Mouse (Mus musculus) ovary, postnatal 10 days (tissue): ENCODE measurements at regions not wholly inside any gene's neighbourhood (a gene's known extent, or its start where the extent isn't known, plus 50 kb on each side); places are given as distances from the start of the nearest gene placed in this dataset.

Source experiments
- DNase-seq: peaks from one replicate; pipeline ENCODE4 v3.0.0; 2022; ENCODE audit warnings: low spot score

DNA sequence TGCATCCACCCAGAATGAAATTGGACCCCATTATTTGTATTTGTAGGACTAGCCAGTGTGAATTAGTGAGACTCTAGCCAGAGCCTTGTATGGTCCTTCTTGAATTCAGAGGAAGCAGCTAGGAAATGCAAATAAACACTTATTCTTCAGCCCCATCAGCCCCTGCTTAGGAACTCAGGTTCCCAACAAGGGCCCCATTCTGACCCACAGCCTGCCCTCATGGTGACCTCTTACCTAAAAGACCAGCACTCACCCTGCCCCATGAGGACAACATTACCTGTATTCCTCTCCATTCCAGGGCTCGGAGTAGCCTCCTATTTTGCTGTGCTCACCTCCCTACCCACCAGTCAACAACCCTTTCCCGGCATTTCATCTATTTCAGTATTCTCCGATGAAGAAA is 283.6 kb upstream of the Noct start:
- no peak for DNase-seq

DNA sequence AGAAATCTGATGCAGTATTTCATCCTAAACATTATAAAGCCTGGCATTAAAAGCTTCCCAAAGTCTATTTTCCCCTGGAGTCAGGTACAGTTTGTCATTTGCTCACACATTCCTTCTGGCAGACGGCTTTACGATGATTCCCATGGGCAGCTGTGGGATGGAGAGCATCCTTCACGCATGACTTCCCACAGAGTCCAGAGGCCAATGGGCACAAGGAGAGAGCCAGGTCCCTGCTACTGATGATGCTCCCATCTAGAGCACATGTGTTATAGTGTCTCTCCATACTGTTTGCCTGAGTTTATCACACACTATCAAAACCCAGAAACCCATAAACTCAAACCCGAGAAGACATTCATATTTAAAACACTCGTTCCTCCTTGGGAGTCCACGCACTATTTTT is 270.8 kb upstream of the Noct start:
- no peak for DNase-seq

- no peak for DNase-seq
Measured at GRCm38 (mm10) chr3:50970386-50970785, 253.9 kb upstream of the Noct start.

GRCm38 (mm10) chr3:50973081-50973480 is 251.2 kb upstream of the Noct start:
- no peak for DNase-seq

DNA sequence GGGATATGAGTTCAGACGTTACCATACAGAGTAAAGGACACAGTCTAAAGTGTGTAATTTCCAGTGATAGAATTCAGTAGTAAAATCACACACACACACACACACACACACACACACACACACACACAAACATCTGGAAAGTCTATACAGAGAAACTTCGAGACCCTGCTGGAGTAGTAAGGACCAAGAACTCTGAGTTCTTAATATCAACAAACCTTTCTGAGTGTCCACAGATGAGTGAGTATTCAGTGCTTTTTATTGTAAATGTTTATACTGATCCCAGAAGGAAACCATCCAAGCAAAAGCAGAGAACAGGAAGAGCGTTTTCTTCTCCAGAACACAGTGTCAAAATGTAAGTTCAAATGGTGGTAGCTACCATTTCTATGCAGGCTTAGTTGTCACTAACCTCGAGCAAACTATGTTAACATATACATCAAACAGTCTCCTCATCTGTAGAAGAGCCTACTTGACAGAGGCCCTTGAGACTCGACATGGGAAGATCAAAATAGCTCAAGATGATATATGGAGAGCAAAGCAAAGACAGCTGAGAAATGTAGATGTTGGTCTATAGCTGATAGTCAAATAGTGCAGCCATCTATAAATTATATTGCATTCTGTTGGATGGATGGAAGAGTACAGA is 248.0 kb upstream of the Noct start:
- DNase-seq = no peak

- no peak for DNase-seq
Measured at GRCm38 (mm10) chr3:50976818-50977217, 247.4 kb upstream of the Noct start.

DNA sequence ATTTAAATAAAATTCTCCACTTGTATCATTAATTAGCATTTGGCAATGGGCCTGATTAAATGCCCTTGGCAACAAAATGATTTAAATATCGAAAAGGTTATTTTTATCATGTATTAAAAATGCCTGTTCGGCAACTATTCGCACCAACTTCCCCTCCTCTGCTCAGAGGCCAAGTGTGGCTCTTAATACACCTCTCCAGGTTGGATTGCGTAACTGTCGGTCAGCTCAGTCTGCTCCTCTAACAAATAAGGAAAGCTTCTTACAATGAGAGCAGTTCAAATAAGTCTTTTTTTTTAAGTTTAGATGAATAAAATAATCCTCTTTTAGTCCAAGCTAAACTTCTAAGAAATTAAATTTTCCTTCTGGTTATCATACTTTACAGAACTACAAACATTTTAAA is 245.6 kb upstream of the Noct start:
- DNase-seq = no peak

DNA sequence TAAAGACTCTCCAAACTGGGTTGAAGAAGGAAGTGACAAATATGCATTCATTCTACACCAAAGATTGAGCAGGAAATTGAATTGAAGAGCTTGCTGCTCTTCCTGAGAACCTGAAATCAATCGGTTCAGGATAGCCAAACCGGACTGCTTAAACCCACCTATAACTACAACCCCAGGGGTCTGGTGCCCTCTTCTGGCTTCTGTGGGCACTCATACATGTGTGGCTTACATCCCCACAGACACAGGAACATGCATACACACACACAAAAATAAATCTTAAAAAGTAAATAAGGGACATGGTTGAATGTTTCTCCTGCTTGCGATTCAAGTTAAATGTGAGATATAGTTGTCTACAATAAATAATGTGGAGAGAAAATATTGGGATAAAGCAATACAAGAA is 244.7 kb upstream of the Noct start:
- no peak for DNase-seq

GRCm38 (mm10) chr3:50981751-50982150 is 242.5 kb upstream of the Noct start:
- no peak for DNase-seq

DNA sequence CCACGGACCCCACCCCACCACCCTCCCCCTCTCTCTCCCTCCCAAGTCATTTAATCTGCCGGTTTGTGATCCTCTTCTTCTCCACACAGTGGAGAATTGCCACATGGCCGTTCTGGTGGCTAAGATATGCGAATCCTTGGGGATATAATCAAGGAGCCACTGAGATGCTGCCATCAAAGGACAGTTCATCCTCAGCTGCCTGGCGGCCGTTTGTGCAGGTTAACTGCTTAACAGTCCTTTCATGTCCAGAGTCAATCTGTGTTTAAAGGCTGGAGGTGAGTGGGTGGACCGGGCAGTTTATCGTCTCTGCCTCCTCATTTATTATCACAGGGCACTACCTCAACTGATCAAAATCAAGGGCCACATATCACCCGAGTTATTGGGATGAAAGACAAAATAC is 241.6 kb upstream of the Noct start:
- no peak for DNase-seq

GRCm38 (mm10) chr3:50983126-50983525 is 241.1 kb upstream of the Noct start:
- no peak for DNase-seq

DNA sequence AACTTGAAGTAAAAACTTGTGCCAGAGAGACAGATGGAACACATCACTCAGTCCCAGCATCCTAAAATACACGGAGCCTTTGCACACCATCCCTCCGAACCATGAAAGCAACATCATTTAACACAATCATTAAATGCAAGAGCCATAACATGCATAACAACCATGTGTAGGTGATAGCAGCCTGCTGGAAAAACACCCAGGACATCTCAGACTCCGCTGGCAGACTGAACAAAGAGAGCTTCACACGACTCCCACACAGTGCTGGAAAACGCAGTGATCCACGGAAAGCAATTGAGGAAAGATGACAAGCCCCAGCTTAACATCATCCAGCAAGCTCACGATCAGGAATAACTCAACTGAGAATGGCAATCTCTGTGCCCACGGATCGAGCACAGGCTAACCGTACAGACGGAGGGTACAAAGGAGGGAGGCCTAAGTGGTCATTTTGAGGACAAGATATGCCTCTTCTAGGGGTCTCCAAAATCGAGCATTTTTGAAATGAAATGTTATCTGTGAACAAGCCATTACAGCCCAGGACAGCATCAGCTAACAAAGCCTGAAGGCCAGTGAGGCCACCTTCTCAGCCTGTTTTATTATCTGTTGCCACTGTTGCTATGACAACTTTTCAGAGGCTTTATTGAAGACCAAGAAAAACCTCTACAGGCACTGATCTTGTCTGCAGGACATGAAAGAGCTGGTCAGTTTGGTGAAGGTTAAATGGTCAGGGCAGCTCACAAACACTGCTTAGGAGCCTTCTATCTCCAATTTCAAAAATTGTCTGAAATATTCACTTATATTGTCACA is 240.1 kb upstream of the Noct start:
- DNase-seq = no peak

DNA sequence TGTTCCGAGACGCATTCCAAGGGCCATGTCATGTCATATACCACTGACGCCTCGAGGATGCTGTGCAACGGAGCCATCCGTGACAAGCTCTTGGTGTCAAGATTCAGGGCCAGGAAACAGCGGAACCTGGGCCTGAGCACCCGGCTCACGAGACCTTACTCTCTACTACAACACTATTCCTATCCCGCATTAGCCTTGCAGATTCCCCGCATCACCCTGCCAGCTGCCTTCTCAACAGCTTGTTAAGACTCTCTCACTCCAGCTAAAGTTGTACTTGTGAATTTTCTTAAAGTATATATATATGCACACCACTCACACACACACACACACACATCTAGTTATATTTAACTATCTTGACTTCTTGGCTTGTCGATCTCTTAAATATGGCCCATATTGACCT is 236.4 kb upstream of the Noct start:
- no peak for DNase-seq

DNA sequence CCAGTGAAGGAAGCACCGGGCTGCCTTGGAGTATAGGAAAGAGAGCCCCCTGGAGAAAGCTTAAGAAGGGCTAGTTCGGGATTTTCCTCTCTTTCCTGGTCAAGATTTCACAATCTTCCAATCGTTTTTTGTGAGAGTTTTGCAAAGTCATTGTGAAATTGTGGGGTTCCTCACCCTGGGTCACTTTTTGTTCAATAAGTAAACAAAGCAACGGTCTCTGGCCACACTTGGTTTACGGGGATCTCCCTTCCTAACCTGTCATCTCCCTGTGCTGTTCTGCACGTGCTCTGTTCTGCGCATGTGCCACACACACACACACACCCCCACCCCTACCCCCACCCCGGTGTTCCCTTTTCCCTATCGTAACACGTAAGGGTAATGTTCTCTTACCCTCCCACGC is 233.4 kb upstream of the Noct start:
- no peak for DNase-seq

DNA sequence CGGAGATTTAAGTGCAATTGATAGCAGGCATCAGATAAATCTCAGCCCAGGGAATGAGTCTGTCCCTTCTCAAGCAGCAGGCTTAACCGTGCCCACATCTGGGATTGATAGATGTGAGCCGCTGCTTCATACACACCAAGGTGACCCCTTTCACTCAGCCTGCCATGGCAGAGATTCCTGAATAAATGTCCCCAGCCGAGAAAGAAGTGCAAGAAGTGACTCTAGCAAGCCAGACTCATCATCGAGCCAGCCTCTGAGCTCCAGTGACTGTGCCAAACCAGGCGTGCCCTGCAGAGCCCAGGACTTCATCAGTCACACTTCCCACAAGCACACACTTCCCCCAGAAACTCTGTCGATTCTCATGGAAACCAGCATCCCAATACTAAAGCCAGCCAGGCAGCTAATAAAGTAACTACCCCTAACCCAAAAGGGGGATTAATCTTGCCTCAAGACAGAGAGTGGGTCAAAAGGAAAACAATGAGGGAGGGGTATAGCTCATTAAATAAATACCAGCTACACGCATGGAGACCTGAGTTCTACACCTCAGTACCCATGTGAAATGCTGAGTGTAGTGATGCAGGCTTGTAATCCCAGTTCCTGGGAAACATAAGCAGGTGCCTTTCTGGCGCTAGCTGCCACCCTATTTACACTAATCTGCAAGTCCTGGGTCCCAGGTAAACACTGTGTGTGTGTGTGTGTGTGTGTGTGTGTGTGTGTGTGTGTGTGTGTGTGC is 231.5 kb upstream of the Noct start:
- DNase-seq = no peak

DNA sequence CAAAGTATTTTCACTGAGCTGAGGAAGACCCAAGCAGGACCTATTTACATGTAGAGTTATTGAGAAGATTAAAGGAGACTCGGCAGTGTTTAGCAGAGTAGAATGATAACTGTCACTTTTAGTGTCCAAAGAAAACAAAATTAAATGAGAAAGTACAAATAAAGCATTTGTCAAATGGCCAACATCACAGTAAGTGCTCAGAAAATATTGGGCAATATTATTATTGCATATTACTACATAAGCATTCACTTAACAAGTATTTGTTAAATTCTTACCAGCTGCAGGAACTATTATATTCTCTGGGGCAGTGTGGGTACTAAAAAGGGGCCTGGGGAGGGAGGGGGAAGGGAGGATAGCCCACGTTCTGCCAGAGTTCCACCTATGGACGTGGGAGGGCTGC is 224.5 kb upstream of the Noct start:
- no peak for DNase-seq

DNA sequence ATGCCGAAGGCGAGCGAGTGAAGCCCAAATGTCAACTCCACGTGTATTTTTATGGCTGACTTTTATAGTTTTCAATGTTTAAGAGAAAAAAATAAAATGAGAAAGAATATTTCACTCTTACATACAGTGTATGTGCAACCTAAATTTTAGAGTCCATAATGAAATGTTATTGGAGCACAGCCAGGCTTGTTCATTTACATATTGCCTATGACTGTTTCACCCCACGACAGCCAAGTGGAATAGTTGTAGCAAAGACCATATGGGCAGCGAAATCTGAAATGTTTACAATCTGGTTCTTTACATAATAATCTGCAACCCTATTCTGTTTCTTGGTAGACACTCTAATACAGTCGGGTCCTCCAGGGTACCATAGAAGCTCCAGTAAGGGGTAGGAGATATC is 223.3 kb upstream of the Noct start:
- no peak for DNase-seq

DNA sequence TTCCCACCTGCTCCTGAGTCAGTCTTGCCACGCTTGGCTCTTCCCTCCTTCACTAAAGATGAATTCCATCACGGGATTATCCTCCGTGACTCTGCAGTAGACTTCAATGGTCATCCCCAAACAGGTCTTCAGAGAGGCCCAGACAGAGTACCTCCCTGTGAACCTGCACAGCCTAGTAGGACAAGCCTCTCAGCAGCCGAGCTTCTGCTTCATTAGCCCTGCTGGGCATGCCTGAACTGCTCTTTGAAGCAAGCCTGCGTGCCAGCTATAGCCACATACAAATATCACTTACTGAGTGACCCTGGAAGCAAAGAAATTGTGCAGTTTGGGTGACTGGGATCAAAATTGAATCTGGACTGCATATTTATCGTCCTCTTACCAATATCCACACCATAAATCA is 221.6 kb upstream of the Noct start:
- DNase-seq = no peak

DNA sequence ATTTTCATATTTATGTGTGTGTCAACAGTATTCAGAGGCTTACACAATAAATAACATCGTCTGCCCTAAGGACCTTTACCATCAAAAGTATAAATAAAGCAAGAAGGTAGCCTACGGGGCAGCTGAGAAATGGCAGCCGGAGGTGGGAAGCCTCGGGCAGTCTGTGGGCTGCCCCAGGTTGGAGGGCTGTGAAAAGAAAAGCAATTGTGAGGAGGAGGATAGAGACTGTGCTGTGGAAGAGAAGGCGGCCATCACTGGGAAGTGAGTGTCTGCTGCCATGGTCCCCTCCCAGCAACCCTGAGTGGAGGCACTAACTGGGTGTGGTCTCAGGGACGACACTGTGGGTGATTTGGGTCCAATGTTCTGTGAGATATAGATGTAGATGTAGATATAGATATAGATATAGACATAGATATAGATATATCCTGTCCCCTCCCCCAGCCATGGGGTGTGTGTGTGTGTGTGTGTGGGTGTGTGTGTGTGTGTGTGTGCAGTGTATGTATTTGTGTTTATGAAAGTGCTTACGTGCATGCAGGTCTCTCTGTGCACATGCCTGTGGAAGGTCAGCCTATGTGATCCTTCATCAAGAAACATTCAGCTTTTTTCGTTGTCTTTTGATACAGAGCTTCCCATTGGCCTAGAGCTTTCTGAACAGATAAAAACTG is 220.6 kb upstream of the Noct start:
- no peak for DNase-seq

DNA sequence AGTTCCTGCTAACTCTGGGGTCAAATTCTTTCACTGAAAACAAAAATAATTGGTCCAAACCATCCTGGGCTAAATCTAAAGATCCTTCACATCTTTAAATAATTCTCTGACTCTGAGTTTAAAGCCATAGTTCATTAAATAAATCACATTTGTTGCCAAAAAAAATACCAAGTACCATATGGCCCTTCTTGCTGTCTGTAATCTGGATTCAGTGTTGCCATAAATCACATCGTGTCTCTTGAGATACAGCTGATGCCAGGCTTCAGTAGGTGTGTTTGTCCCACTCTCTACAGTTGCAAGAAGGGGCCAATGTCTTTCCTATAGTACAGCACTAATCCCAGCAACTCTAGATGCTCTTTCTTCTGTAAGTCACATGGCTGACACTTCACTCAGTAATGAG is 220.0 kb upstream of the Noct start:
- DNase-seq = no peak

DNA sequence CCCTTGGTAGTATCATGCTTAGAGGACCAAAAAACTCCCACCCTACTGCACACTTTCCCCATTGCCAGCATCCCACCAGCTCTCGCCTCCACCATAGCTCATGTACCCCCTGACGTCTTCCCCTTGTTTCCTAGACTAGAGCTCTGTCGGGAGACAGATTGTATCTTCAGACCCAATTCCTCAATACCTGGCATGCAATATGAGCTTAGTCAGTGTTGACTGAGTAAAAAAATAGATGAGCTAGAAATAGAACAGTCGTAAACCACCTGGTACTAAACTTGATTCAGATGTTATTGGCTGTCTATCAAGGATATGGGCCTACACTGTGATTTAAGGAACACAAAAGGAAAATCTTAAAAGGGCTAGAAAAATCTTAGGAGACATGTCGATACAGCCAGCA is 215.1 kb upstream of the Noct start:
- no peak for DNase-seq

DNA sequence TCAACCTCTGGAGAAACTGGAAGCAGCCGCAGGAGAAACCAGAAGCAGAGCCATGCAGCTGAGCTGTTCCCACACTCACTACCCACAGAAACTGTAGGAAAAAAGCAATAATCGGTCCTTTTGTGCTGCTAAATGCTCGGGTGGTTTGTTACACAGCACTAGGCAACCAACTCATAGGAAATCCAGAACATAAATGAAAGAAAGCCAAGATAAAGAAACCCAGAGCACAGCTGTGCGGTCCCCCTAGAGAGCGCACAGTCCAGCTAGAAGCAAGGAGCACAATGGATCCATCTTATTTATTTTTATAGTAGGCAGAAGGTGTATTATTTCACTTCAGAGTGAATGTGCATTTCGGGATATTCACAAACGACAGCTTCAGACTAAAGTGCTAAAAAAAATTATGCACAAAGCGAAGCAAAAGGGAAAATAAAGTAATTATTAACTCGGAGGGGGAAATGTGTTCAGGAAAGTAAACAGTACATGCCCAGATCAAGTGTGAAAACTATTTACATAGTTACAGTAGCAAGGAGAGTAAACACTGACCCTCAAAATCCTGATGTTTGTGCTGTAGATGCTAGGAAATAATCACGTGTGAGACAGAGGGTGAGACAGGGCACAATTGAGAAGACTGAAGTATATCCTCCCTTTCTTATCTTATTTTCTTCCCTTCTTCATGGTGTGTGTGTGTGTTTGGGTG is 204.4 kb upstream of the Noct start:
- no peak for DNase-seq
